Mouse (Mus musculus) CD4-positive, CD25-positive, alpha-beta regulatory T cell, adult 2 months (primary cell): ENCODE measurements at regions not wholly inside any gene's neighbourhood (a gene's known extent, or its start where the extent isn't known, plus 50 kb on each side); places are given as distances from the start of the nearest gene placed in this dataset.

Experiments
- DNase-seq: peaks from one replicate; pipeline ENCODE4 v3.0.0-alpha.2; 2012; ENCODE audit warnings: low read depth, low spot score

DNA sequence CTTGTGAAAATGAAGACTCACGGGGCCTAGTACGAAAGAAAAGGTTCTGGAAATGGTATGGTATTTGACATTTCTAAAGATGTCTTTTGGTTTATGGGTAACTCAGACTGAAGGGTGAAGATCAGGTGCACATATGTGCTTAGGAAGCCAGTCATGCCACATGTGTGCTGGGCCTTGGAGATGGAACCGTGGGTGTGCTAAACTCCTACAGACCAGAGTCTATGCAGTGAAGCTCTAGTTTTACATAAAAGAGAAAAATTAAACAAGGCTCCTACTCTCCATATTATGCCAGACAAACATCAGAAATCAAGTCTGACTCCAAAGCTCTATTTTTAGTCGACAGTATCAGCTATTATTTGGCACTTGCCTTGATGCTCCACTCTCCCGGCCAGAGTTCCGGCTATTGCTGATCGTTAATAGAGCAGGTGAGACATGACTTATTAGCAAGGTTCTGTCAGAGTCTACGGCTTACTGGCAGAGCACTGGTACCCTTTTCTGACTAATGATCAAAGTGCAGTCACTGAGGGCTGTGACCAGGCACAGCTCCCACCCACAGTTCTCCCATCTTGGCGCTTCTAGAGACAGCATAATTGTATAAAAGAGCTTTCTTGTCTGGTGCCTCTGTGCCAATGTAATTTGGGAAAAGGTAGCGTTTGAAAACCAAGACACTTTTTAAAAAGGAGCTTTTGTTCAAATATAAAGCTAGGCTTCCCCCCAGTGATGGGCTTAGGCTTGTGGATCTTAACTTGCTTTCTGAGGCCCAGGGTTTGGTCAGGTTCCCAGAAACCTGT lies 119.2 kb upstream of the Ccdc122 start:
- no peak for DNase-seq

DNA sequence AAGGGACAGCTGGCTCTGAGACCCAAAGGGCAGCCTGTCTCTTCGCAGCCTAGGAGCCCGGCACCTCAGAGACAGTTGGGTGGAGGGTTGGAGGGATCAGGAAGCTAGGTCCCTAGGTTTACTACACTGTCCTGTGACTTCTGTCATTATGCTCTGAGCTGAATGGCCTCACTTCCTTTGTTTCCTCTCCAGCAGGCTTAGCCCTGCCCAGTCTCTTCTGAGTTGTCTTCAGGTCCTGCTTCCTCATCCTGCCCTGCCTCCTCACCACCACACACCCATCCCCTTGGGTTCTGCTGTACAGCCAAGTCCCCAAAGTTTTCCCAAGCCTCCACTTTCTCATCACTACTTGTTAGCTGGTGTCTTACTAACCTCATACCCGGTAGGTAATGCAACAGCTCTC lies 122.7 kb upstream of the Ccdc122 start:
- no peak for DNase-seq

DNA sequence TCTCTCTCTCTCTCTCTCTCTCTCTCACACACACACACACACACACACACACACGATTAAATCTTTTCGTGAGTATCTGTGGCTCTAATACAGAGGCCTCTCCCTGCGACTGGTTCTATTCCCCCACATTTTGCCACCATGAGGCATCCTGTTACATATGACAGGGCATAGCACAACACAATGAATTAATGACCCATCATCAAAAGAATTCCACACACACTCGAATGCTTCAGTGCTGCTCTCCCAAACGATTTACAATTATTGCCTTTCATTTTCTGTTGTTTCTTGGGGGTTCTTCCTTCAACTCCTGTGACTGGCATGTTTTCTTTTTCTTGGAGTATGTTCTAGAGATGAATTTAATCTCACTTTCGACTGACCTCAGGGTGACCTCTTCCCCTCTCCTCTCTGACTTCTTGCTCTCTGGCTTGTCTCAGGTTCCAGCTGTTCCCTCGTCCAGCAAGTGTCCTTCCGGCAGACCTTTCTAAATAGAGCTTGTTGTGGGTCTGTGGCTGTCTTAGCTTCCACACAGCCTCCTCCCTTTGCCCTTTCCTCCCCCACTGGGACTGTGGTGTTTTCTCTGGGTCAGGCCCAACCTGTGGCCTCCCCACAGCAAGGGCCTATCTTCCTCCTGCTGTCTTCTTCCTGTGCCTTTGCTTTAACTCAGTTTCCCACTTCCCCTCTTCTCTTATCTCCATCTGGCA lies 124.1 kb upstream of the Ccdc122 start:
- no peak for DNase-seq

DNA sequence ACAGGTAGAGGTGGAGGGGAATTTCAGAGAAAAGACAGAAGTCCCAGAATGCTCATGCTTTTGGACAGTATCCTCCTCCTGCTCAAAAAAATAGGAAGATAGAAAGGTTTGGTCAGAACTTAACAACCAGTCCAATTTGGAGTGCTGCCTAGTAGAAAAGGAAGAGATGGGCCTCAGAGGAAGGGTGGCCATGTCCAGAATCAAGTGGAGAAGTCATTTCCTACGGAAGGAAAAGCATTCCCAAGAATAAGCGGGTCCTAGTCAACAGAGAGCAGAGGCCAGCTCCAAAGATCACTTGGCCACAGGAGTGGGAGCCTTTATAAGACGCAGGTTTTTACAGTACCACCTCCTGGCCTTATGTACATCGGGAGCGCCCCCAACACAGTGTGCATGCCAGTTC lies 125.3 kb upstream of the Ccdc122 start:
- no peak for DNase-seq

DNA sequence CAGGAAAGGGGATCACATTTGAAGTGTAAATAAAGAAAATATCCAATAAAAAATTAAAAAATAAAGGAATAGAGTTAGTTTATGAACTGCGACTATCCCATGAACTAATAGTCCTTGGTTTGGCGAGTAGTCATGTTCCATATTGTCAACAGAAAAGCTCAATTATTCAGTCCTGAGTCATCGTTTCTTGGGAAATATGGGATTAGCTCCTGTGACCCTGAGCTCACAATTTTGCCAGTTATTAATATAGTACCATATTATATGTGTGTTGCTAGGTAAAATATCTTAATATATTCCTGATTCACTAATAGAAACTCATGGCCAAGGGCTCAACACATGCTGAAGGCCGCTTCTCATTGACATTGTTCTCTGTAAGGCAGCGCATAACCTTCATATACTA lies 126.4 kb upstream of the Ccdc122 start:
- no peak for DNase-seq

DNA sequence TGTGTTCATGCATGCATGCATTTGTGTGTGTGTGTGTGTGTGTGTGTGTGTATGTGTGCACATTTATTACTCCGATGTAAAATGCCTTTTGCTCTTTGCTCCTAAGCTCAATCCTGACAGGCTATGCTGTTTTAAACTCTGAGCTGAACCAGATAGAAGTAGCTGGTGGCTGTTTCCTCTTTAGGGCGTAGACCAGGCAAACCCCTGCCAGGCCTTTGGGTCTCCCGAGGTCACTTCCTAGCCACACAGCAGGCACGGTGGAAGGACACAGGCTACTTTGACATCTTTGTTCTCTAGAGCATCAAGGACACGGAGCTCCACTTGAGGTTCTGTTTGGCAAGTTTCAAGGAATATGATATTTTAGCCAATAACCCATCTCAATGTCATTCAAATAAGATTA lies 128.6 kb upstream of the Ccdc122 start:
- DNase-seq: no peak

DNA sequence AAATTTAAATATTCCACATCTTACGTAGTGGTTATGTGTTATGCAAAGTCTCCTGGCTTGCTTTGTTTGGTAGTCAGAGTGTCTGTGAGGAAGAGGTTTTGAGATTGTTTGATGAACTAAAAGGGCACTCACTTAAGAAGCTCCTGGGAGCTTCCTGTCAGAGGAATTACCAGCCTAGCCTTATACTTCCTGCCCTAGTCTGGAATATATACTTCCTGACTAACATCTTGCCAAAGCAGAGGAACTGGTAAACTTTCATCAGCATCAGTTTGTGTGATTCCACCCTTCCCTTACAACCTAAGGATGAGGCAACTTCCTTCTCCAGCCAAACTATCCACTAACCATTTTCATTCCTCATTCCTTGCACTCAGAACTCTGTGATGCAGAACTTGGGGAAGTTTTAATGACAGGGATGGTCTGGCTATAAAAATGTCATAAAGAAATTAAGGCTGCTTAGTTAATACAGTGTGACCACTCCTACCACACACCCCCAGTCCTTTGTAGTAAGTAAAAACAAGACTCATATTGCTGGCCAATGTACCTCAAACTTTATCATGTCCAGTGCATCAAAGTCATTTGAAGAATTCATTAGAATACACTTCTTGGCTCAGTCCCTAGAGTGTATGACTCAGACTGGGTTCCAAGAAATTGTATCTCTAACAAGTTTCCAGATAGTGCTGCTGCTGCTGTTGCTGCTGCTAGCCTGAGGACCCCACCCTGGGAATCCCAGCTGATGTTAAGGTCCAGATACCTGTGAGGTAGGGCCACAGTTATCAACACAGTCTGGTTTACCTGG lies 133.4 kb upstream of the Ccdc122 start:
- no peak for DNase-seq

DNA sequence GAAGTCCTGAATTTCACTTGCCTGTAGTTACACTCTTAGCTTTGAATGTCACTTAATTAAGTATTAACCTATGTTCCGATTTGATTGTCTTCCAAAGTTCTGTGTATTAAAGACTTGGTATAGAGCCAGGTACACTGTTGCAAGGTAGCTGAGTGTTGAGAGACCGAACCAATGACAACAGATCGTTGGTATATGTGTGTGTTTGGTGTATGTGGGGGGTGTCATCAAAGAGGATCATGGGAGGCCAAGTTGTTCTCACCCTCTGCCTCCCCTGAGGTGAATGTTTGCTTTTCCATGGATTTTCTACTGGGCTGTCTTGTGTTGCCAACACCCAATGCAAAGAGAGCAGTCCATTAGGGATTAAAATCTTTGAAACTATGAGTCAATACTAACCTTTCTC lies 135.1 kb upstream of the Ccdc122 start:
- no peak for DNase-seq

DNA sequence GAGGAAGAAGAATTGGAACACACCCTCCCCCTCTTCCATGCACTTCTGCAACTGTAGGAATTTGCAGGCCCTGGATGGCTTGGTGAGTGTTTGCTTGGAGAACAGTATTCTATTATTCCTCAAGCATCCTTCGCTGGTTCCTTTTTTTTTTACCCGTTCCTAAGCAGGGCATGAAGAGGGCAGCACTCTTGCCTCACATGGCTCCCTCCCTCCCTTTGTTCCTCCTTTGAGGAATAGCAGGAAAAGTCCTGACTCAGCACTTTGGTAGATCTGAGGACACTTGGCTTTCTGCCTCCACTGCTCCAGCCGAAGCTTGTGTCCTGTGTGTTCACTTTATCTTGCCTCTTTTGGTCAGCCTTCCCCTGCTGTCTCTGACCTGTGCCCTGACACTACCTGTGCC lies 137.2 kb upstream of the Ccdc122 start:
- no peak for DNase-seq

DNA sequence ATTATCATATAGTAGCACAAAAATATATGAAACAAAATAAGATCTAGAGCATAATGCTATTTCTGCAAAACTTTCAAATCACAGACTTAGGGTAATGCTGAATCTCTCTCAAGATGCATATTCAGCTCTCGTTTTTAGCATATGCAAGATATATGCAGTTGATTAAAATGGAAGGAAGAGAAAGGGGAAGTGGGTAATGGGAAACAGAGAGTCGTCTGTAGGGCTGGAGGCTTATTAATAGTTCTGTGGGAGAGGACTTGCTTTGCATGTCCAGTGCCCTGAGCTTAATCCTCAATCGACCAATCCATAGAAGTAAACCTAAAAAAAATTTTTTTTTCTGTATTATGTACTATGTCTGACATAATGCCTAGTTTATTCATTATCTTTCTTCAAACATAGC lies 148.9 kb upstream of the Ccdc122 start:
- DNase-seq: no peak

DNA sequence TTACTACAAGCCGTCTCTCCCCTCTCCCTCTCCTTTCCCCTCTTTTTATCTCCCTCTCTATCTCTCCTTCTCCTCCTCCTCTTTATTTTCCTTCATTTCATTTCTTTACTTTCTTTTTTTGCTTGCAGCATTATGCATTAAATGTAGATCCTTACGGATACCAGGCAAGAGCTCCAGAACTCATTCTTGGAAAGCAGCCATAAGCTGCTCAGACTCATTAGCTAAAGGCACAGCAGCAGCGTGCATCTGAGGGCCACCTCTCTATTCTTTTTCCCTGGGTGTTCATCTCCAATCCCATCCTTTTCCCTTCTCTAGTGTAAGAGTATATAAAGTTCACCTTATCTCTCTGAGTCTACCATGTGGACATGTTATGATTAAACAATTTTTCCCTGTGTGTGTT lies 149.4 kb upstream of the Ccdc122 start:
- no peak for DNase-seq

DNA sequence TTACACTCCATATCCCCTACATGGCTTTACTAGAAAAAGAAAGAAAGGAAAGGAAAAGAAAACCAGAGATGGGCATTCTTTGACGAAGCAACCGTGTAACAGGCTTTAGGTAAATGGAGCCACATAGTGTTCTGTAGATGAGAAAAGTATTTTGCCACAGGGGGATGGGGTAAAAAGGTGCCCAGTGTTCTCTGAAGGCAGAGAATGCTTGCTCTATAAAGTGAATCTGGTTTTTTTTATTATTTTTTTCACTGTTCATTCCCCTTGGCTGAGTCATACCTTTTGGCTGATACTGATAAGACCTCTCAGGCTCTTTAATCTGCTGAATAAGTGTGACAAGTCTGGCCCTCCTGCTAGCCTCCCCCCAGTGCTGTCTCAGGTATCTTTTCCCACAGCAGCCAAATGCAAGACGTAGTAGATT lies 153.3 kb upstream of the Ccdc122 start:
- DNase-seq: no peak

DNA sequence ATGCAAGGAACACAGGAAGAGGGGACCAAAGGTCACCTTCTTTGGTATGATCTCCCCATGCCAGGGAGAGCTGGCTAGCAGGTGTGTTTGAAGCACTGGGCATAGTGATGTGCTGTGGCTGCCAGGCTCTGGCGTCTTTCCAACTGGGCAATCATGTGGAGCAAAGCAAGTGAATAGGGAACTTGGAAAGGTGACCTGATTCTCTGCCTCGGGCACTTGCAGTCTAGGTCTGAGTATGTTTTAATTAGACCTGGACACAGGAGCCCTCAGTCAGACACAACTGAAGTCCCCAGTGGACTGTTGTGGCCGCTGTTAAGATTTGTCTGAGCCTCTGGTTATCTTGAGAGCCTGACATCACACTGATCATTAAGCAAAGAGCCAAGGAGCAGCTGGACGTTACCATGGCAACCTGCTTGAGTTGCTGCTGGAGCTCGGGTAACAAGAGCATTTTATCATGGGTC lies 153.8 kb upstream of the Ccdc122 start:
- DNase-seq: no peak

DNA sequence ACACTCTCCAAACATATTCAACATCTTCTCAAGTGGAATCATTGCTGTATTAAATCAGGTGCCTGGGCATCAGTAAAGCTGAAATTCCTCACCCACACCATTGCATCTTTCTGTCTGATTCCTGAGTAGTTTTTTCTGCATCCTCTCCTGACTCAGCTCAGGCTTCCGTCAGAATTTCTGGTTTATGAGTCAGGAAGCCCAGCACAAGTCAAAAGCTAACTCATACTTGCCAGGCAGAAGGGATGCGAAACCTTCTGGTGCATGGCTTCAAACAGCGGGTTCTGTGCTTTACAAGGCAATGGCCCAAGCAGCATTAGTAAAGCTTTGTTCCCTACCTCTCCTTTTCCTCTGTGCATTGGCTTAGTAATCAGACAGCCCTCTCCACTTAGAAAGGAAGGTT lies 155.7 kb upstream of the Ccdc122 start:
- no peak for DNase-seq

DNA sequence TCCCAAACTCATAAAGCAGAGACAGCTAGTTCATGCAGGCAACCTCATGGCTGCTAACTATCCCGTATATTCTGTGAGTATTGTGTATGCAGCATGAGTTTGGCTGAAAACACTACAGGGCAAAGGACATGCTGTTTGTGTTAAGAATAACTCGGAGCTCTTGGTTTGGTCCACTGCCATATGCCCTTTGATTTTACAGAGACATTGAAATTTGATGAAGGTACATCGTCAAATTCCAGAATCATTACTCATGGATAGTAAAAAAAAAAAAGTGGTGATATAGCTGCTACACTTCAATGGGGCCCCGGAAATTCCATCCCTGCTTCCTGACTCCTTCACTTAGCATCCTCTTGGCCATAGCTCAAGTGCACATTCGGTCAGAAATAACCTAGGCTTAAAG lies 159.3 kb upstream of the Ccdc122 start:
- no peak for DNase-seq

DNA sequence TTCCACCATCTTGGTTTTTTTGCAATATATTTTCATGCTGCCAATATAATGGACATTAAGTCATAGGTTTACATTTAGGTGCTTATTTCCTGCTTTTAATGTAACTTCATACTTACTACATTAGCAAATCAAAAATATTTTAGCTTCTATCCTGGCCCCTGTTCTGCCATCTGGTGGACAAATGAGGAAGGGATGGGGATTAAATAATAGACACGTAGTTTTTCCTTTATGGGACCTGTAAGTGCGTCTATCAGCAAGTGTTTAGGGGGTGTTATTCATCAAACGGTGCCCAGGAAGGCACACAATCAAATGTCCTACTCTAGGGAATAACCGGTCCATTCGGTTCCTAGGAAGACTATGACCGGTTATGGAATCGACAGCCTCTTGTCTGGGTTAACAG lies 160.6 kb upstream of the Ccdc122 start:
- peak; percentile 68 for DNase-seq

DNA sequence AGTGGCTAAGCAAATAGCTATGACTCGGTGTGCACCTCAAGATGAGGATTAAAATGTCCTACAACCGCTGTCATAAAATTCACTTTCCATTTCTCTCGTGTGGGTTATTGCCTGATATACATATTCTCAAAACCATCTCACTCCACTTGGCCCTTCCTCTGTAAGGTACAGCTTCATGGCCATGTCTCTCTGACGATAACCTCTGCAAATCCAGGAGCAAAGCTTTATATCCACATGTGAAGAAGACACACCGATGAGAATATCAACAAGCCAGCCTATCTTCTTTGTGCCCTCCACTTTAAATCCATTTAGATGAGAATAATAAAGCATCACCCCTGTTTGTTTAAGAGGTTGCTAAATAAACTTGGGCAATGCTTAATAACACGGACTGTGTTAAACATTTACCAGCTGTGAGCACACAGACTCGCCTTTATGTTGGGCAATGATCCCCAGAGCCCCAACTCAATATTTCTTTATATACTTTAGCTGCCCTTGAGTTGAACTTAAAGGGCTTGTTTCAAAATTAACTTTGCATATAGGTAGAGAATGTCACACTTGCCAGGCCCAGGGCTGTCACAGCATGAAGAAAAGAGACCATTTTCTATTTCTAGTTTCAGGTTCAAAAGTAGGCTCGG lies 161.2 kb upstream of the Ccdc122 start:
- no peak for DNase-seq

DNA sequence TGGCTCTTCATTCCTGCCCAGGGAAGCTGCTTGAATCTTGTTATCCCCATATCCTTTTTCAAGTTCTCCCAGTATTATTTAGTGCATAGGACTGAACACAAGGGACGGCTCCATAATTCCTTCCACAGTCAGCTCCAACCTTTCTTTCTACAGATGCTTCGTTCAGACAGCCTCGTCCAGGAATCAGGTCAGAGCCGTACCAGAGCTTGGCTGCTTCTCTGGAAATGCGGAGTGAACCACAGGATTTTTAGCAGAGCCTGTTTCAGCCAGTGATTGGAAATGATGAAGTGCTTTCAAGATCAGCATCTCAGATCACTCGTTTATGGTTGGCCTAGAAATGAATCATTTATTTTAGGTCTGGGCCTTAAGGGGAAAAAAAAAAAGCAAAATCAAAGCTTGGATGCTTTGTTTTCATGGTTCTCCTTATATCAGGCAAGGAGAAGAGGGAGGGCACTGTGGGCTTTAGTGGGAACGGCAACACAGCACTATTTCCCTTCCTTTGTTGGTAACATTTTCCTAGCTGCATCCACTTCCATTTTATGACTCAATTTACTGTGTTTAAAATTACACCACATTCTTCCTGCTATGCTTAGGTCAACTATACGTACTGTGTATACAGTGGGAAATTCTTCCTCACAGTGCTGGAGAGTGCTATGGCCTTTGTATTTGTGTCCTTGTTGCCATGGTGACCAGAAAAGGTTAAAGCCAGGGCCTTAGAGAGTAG lies 161.9 kb upstream of the Ccdc122 start:
- DNase-seq: peak; percentile 4

DNA sequence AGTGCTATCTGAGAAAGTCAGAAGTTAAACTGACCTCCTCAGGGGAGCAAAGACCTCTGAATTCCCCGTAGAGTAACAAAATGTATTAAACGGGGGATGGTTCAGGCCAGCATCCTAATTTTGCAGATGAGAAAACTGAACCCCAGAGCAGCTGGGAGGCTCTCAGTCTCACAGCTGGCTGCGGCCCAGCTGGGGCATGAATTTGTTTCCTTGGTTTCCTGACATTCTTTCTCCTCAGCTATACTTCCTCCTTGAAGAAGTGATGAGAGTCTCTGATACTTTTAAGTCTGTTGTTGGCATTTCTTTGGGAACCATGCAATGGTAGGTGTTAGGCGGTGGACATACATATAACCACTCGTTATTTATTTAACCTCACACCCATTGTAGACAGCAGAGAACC lies 162.9 kb upstream of the Ccdc122 start:
- DNase-seq: no peak

DNA sequence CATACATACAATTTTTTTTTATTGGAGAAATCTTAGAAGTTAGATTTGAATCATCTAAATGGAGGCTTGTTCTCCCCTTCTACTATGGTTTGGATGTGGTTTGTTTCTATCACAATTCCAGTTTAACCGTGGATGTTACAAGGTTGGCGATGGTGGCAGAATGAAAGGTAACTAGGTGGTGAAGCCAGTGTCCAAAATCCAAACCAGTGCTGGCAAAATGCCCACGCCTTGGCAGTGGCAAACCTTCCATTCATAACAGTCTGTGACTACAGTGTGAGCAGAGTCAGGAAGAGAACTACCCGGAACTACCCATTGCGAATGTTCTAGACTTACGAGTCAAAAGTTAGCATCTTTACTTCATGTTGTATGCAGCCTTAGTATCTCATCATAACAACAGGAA lies 163.6 kb upstream of the Ccdc122 start:
- DNase-seq: no peak

DNA sequence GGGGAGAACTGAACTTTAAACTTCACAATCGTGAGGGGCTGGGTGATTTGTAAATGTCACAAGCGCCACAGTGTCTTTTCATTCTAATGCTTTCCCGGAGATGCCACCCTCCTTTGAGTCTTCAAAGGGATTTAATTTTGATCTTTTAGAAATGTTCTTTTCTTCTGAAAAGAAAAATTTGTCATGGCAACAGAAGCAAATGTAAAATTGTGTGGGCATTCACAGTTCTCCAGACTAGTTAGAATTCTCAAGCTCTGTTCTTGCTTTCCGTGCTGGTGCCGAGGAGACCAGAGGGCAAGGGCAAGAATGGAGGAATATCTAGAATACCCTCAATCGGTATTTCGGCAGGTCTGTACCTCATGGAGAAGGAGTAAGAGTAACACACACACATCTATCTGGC lies 164.1 kb upstream of the Ccdc122 start:
- DNase-seq: no peak
